ENCODE assay signal across 8 mouse cellular contexts in genomic region chr3:116751191-116751860, GRCm38 (mm10). TPM values are rescaled to one million over a fixed set of nuclear protein-coding genes. Genes with fewer than 3 reads are reported as not detected.
DNase-seq lines count a peak whose midpoint lies in the region; ATAC-seq and TF ChIP-seq lines count a peak whose summit lies in the region.
"Had no signal": no experiment of that assay in that cellular context is flagged by ENCODE, and none has a peak within 500 bp of the region (broad histone marks: within the 10 kb centered on the region; RNA-seq: fewer than 3 reads in every experiment).

No protein-coding gene starts in this region.

- H3K36me3 ChIP-seq in neural tube, embryonic 15.5 days = peaks cover 35% of the 10 kb centered on the region
- peaks cover 18% of the 10 kb centered on the region for H3K36me3 ChIP-seq in embryonic facial prominence, embryonic 10.5 days (replicated peaks)
- H3K36me3 ChIP-seq in hindbrain, postnatal 0 days (ENCODE audit: insufficient read depth, low read length) = peaks cover 22% of the 10 kb centered on the region

- H3K9me3 ChIP-seq in neural tube, embryonic 15.5 days (replicated peaks) = no peaks in the 10 kb centered on the region
- H3K9me3 ChIP-seq in embryonic facial prominence, embryonic 10.5 days = no peaks in the 10 kb centered on the region
- H3K9me3 ChIP-seq in hindbrain, postnatal 0 days (ENCODE audit: low read length) = no peaks in the 10 kb centered on the region

- WGBS in neural tube, embryonic 15.5 days = 86% methylated on average over 4 of the region's 4 CpGs
- WGBS in embryonic facial prominence, embryonic 10.5 days = 83% methylated on average over 4 of the region's 4 CpGs
- WGBS in hindbrain, postnatal 0 days = 89% methylated on average over 4 of the region's 4 CpGs
- 80% methylated on average over 4 of the region's 4 CpGs for WGBS in lung, adult 2 months

- TF ChIP-seq POLR2A in lung, adult 2 months (IDR thresholded peaks at IDR 0.05; ENCODE audit: borderline replicate concordance, extremely low read depth, low read depth, low read length) = no peak

- no peaks in the 10 kb centered on the region for H3K27me3 ChIP-seq in neural tube, embryonic 15.5 days (replicated peaks)
- no peaks in the 10 kb centered on the region for H3K27me3 ChIP-seq in embryonic facial prominence, embryonic 10.5 days (replicated peaks; ENCODE audit: low read depth, poor library complexity, severe bottlenecking)
- H3K27me3 ChIP-seq in hindbrain, postnatal 0 days (ENCODE audit: insufficient read depth, low read length) = no peaks in the 10 kb centered on the region

- H3K4me2 ChIP-seq in neural tube, embryonic 15.5 days = no peak overlapping the region
- no peak overlapping the region for H3K4me2 ChIP-seq in hindbrain, postnatal 0 days (ENCODE audit: low read depth, low read length)

- H3K4me3 ChIP-seq in neural tube, embryonic 15.5 days (replicated peaks) = no peak overlapping the region
- H3K4me3 ChIP-seq in embryonic facial prominence, embryonic 10.5 days = no peak overlapping the region
- no peak overlapping the region for H3K4me3 ChIP-seq in hindbrain, postnatal 0 days (ENCODE audit: low read length)
- no peak overlapping the region for H3K4me3 ChIP-seq in lung, adult 2 months (replicated peaks; ENCODE audit: extremely low read depth, low read depth, low read length)
- H3K4me3 ChIP-seq: myocyte had no signal

- H3K27ac ChIP-seq in neural tube, embryonic 15.5 days (replicated peaks) = no peak overlapping the region
- H3K27ac ChIP-seq in embryonic facial prominence, embryonic 10.5 days (replicated peaks) = no peak overlapping the region
- no peak overlapping the region for H3K27ac ChIP-seq in hindbrain, postnatal 0 days

- no peak overlapping the region for H3K9ac ChIP-seq in neural tube, embryonic 15.5 days (replicated peaks)
- H3K9ac ChIP-seq in hindbrain, postnatal 0 days (replicated peaks; ENCODE audit: low read length) = no peak overlapping the region

- ATAC-seq in neural tube, embryonic 15.5 days (ENCODE audit: low FRiP score) = no peak; the same call in 1 of the 2 replicates
- ATAC-seq in hindbrain, postnatal 0 days = peak; percentile 75; the same call in 1 of the 2 replicates

- DNase-seq in neural tube, embryonic 10.5 days (ENCODE audit: extremely low spot score, low spot score) = peak; percentile 23
- DNase-seq in ZHBTc4 (ENCODE audit: low read depth, low spot score) = peak; percentile 75
- peak; percentile 36 for DNase-seq in embryonic facial prominence, embryonic 10.5 days (ENCODE audit: low spot score)
- DNase-seq in hindbrain, postnatal 0 days (ENCODE audit: low spot score) = peak; percentile 61
- peak; percentile 17 for DNase-seq in lung, adult 2 months
- peak; percentile 36 to 57 for DNase-seq in right cerebral cortex, postnatal 10 days (ENCODE audit: low spot score in 2 of 2)

- no peaks in the 10 kb centered on the region for H3K4me1 ChIP-seq in neural tube, embryonic 15.5 days
- no peaks in the 10 kb centered on the region for H3K4me1 ChIP-seq in embryonic facial prominence, embryonic 10.5 days
- no peaks in the 10 kb centered on the region for H3K4me1 ChIP-seq in hindbrain, postnatal 0 days (ENCODE audit: insufficient read depth, low read length)
- H3K4me1 ChIP-seq in lung, adult 2 months (ENCODE audit: control insufficient read depth, insufficient read depth, low read length) = no peaks in the 10 kb centered on the region

- peak; percentile 74 for TF ChIP-seq CTCF in hindbrain, postnatal 0 days (IDR thresholded peaks at IDR 0.05; ENCODE audit: low read depth)
- peak; percentile 26; the same call in 1 of the 2 replicates for TF ChIP-seq CTCF in lung, adult 2 months (IDR thresholded peaks at IDR 0.05; ENCODE audit: insufficient read depth, low read length)

RNA-seq across cellular contexts. Expression of gene Slc35a3, which starts 38.7 kb away (rescaled TPM):
- 7.8 and 10.0 TPM in 2 replicates for polyA plus RNA-seq in neural tube, embryonic 15.5 days (2015; fragmentation: Nextera tagmentation; extraction: Ambion mirVana)
- 7.8 and 8.7 TPM in 2 replicates for polyA plus RNA-seq in embryonic facial prominence, embryonic 10.5 days (2016; fragmentation: Nextera tagmentation; extraction: Ambion mirVana)
- total RNA-seq in hindbrain, postnatal 0 days (2014; rRNA removed) = 15.9 and 20.7 TPM in 2 replicates
- 7.0 and 8.0 TPM in 2 replicates for polyA plus RNA-seq in hindbrain, postnatal 0 days (2015; fragmentation: Nextera tagmentation; extraction: Ambion mirVana)
- polyA plus RNA-seq in lung, adult 2 months (2012; rRNA removed) = 6.3 and 7.5 TPM in 2 replicates

RNA-seq across cellular contexts. Expression of gene Agl, which starts 56.6 kb away (rescaled TPM):
- polyA plus RNA-seq in neural tube, embryonic 15.5 days (2015; fragmentation: Nextera tagmentation; extraction: Ambion mirVana) = 17.0 TPM in 2 replicates
- 9.9 and 10.2 TPM in 2 replicates for polyA plus RNA-seq in embryonic facial prominence, embryonic 10.5 days (2016; fragmentation: Nextera tagmentation; extraction: Ambion mirVana)
- total RNA-seq in hindbrain, postnatal 0 days (2014; rRNA removed) = 14.3 and 16.1 TPM in 2 replicates
- 13.6 and 13.9 TPM in 2 replicates for polyA plus RNA-seq in hindbrain, postnatal 0 days (2015; fragmentation: Nextera tagmentation; extraction: Ambion mirVana)
- 4.2 and 9.2 TPM in 2 replicates for polyA plus RNA-seq in lung, adult 2 months (2012; rRNA removed)

Comparison
In these comparisons a context has a peak if more than half of its experiments do, and no peak if none do; other contexts are left out.
1. DNase-seq: peak in every context shown above with its lines; median percentile 75 in ZHBTc4; 61 in hindbrain, postnatal 0 days; 46 in right cerebral cortex, postnatal 10 days; 36 in embryonic facial prominence, embryonic 10.5 days; 23 in neural tube, embryonic 10.5 days; 17 in lung, adult 2 months.